Mouse (Mus musculus) adipocyte (in vitro differentiated cells): ENCODE results near the gene Slc17a6.
"Not testable (repeated sequence)": the region's sequence is repeated elsewhere in the genome, so short reads cannot be mapped to it uniquely, and the experiment has no call there.

Experiments used
- DNase-seq: peaks from one replicate; pipeline ENCODE4 v3.0.0-alpha.2; 2016; ENCODE audit warnings: low spot score

The Slc17a6 gene

GRCm38 (mm10) chr7:51693539-51694217, 71.9 kb downstream of the Slc17a6 start:
- no peak for DNase-seq

- no peak for DNase-seq
These were observed 72.6 kb downstream of the Slc17a6 start for GRCm38 (mm10) chr7:51694452-51694851.

DNA sequence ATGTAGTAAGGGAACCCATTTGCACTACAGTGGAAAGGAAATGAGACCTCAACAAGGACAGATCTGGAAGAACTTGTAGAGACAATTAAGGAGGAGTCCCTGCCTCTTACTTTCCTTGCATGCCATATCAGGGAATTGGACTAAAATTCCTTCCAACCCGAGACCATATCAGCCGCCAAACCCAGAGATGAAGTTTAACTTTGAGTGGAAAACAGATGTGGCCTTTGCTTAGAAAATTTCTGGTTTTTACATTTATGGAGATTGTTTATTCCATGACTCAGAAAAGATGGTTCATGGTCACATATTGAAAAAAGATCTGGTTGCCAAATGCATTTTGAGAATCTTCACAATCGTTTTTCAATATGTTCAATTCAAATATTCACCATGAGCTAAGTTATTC, 87.7 kb downstream of the Slc17a6 start:
- DNase-seq = no peak

GRCm38 (mm10) chr7:51710346-51710745, 88.5 kb downstream of the Slc17a6 start:
- not testable (repeated sequence) for DNase-seq

DNA sequence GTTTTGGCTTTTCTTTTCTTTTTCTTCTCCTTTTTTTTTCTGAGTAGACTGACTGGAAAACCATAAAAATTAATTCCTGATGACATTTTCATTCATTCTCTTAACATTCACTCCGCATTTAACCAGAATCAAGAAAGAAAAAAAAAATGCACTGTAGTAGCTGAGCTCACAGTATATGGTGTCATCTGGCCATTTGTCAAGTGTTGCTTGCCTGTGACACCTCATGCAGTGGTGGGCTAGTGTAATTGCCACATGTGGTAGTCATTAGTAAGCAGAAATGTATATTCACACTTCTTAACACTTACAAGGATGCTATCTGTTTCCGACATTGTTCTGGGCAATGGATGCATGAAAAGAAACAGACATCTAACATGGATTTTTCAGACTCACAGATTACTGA, 94.0 kb downstream of the Slc17a6 start:
- DNase-seq = no peak
